Mouse (Mus musculus): ENCODE measurements at regions not wholly inside any gene's neighbourhood (a gene's known extent, or its start where the extent isn't known, plus 50 kb on each side); places are given as distances from the start of the nearest gene placed in this dataset.
A peak's percentile ranks its signal among the peaks of the same experiment; 100 is the strongest.
"Not testable (repeated sequence)": the region's sequence is repeated elsewhere in the genome, so short reads cannot be mapped to it uniquely, and the experiment has no call there.

GRCm38 (mm10) chr4:38334529-38335149 lies 1115.5 kb upstream of the 1700009N14Rik start:
- no peaks in the 10 kb centered on the region for H3K9me3 ChIP-seq (ENCODE audit: control insufficient read depth, low read length)
- 0 out of 2 replicates have a peak overlapping the region, but pooled peaks have one; percentile 4 for H3K27ac ChIP-seq (ENCODE audit: low read length)
- no peak overlapping the region for H3K9ac ChIP-seq (ENCODE audit: low read depth, low read length)
- no peaks in the 10 kb centered on the region for H3K4me1 ChIP-seq (ENCODE audit: control insufficient read depth, insufficient read depth, low read length)
- H3K4me3 ChIP-seq (ENCODE audit: low read length), result no peak overlapping the region
- peak; percentile 98 for ATAC-seq
- 70% methylated on average over 3 of the region's 3 CpGs for WGBS
- no peaks in the 10 kb centered on the region for H3K27me3 ChIP-seq (replicated peaks; ENCODE audit: control insufficient read depth, insufficient read depth, low read length)
- H3K36me3 ChIP-seq (ENCODE audit: control insufficient read depth, insufficient read depth, low read length), result no peaks in the 10 kb centered on the region
- H3K4me2 ChIP-seq (ENCODE audit: low read depth, low read length), result no peak overlapping the region

- H3K4me3 ChIP-seq (ENCODE audit: low read length), result no peak overlapping the region
- H3K9ac ChIP-seq (ENCODE audit: low read depth, low read length), result no peak overlapping the region
- peak; percentile 83 for ATAC-seq
- no peaks in the 10 kb centered on the region for H3K9me3 ChIP-seq (ENCODE audit: control insufficient read depth, low read length)
- H3K4me1 ChIP-seq (ENCODE audit: control insufficient read depth, insufficient read depth, low read length), result no peaks in the 10 kb centered on the region
- 0 out of 2 replicates have a peak overlapping the region, but pooled peaks have one; percentile 4 for H3K27ac ChIP-seq (ENCODE audit: low read length)
- H3K4me2 ChIP-seq (ENCODE audit: low read depth, low read length), result no peak overlapping the region
- no peaks in the 10 kb centered on the region for H3K27me3 ChIP-seq (replicated peaks; ENCODE audit: control insufficient read depth, insufficient read depth, low read length)
- H3K36me3 ChIP-seq (ENCODE audit: control insufficient read depth, insufficient read depth, low read length), result no peaks in the 10 kb centered on the region
- 19% methylated on average over 1 of the region's 1 CpGs for WGBS
Measured at GRCm38 (mm10) chr4:38335156-38335555, 1114.9 kb upstream of the 1700009N14Rik start.

GRCm38 (mm10) chr4:38371047-38371446 lies 1079.0 kb upstream of the 1700009N14Rik start:
- 39% methylated on average over 1 of the region's 1 CpGs for WGBS
- no peak overlapping the region for H3K4me2 ChIP-seq (ENCODE audit: low read depth, low read length)
- no peak overlapping the region for H3K4me3 ChIP-seq (ENCODE audit: low read length)
- no peaks in the 10 kb centered on the region for H3K4me1 ChIP-seq (ENCODE audit: control insufficient read depth, insufficient read depth, low read length)
- H3K9ac ChIP-seq (ENCODE audit: low read depth, low read length), result no peak overlapping the region
- H3K36me3 ChIP-seq (ENCODE audit: control insufficient read depth, insufficient read depth, low read length), result no peaks in the 10 kb centered on the region
- no peaks in the 10 kb centered on the region for H3K27me3 ChIP-seq (replicated peaks; ENCODE audit: control insufficient read depth, insufficient read depth, low read length)
- no peak overlapping the region for H3K27ac ChIP-seq (ENCODE audit: low read length)
- no peaks in the 10 kb centered on the region for H3K9me3 ChIP-seq (ENCODE audit: control insufficient read depth, low read length)
- ATAC-seq, result no peak

- Histone ChIP-seq H3K4me2 (ENCODE audit: low read depth, low read length) (no peak overlapping the region), H3K36me3 (ENCODE audit: control insufficient read depth, insufficient read depth, low read length) (no peaks in the 10 kb centered on the region), H3K4me3 (ENCODE audit: low read length) (no peak overlapping the region), H3K4me1 (ENCODE audit: control insufficient read depth, insufficient read depth, low read length) (no peaks in the 10 kb centered on the region), H3K27me3 (replicated peaks; ENCODE audit: control insufficient read depth, insufficient read depth, low read length) (no peaks in the 10 kb centered on the region), H3K9ac (ENCODE audit: low read depth, low read length) (no peak overlapping the region), H3K9me3 (ENCODE audit: control insufficient read depth, low read length) (no peaks in the 10 kb centered on the region), H3K27ac (ENCODE audit: low read length) (no peak overlapping the region)
- no peak for ATAC-seq
- WGBS, result 76% methylated on average over 3 of the region's 3 CpGs
Measured at GRCm38 (mm10) chr4:38381916-38382315, 1068.2 kb upstream of the 1700009N14Rik start.

GRCm38 (mm10) chr4:38396635-38397034 lies 1053.5 kb upstream of the 1700009N14Rik start:
- Histone ChIP-seq H3K27ac (ENCODE audit: low read length) (no peak overlapping the region), H3K9me3 (ENCODE audit: control insufficient read depth, low read length) (no peaks in the 10 kb centered on the region), H3K4me3 (ENCODE audit: low read length) (no peak overlapping the region), H3K36me3 (ENCODE audit: control insufficient read depth, insufficient read depth, low read length) (no peaks in the 10 kb centered on the region), H3K9ac (ENCODE audit: low read depth, low read length) (no peak overlapping the region), H3K27me3 (replicated peaks; ENCODE audit: control insufficient read depth, insufficient read depth, low read length) (no peaks in the 10 kb centered on the region), H3K4me2 (ENCODE audit: low read depth, low read length) (no peak overlapping the region), H3K4me1 (ENCODE audit: control insufficient read depth, insufficient read depth, low read length) (no peaks in the 10 kb centered on the region)
- ATAC-seq, result no peak

- not testable (repeated sequence) for H3K9ac ChIP-seq (ENCODE audit: low read depth, low read length); H3K27ac ChIP-seq (ENCODE audit: low read length); H3K4me3 ChIP-seq (ENCODE audit: low read length); H3K9me3 ChIP-seq (ENCODE audit: control insufficient read depth, low read length); H3K36me3 ChIP-seq (ENCODE audit: control insufficient read depth, insufficient read depth, low read length); H3K4me2 ChIP-seq (ENCODE audit: low read depth, low read length); H3K27me3 ChIP-seq (replicated peaks; ENCODE audit: control insufficient read depth, insufficient read depth, low read length); H3K4me1 ChIP-seq (ENCODE audit: control insufficient read depth, insufficient read depth, low read length); ATAC-seq
Measured at GRCm38 (mm10) chr4:38435326-38435725, 1014.8 kb upstream of the 1700009N14Rik start.

GRCm38 (mm10) chr4:38461473-38462194 lies 988.5 kb upstream of the 1700009N14Rik start:
- Histone ChIP-seq H3K4me1 (ENCODE audit: control insufficient read depth, insufficient read depth, low read length) (no peaks in the 10 kb centered on the region), H3K4me3 (ENCODE audit: low read length) (no peak overlapping the region), H3K9ac (ENCODE audit: low read depth, low read length) (no peak overlapping the region), H3K27ac (ENCODE audit: low read length) (no peak overlapping the region), H3K36me3 (ENCODE audit: control insufficient read depth, insufficient read depth, low read length) (no peaks in the 10 kb centered on the region), H3K27me3 (replicated peaks; ENCODE audit: control insufficient read depth, insufficient read depth, low read length) (no peaks in the 10 kb centered on the region), H3K4me2 (ENCODE audit: low read depth, low read length) (no peak overlapping the region), H3K9me3 (ENCODE audit: control insufficient read depth, low read length) (no peaks in the 10 kb centered on the region)
- ATAC-seq, result peak; percentile 64; the same call in 1 of the 2 replicates

GRCm38 (mm10) chr4:38498271-38498670 lies 951.8 kb upstream of the 1700009N14Rik start:
- Histone ChIP-seq H3K36me3 (ENCODE audit: control insufficient read depth, insufficient read depth, low read length) (no peaks in the 10 kb centered on the region), H3K9ac (ENCODE audit: low read depth, low read length) (no peak overlapping the region), H3K27me3 (replicated peaks; ENCODE audit: control insufficient read depth, insufficient read depth, low read length) (no peaks in the 10 kb centered on the region), H3K4me3 (ENCODE audit: low read length) (no peak overlapping the region), H3K27ac (ENCODE audit: low read length) (no peak overlapping the region), H3K4me2 (ENCODE audit: low read depth, low read length) (no peak overlapping the region), H3K9me3 (ENCODE audit: control insufficient read depth, low read length) (no peaks in the 10 kb centered on the region), H3K4me1 (ENCODE audit: control insufficient read depth, insufficient read depth, low read length) (no peaks in the 10 kb centered on the region)
- no peak for ATAC-seq
- WGBS, result 65% methylated on average over 2 of the region's 2 CpGs

GRCm38 (mm10) chr4:38505875-38506274 lies 944.2 kb upstream of the 1700009N14Rik start:
- no peaks in the 10 kb centered on the region for H3K36me3 ChIP-seq (ENCODE audit: control insufficient read depth, insufficient read depth, low read length)

More at GRCm38 (mm10) chr4:38505875-38506274, 944.2 kb upstream of the 1700009N14Rik start:
- H3K27me3 ChIP-seq (replicated peaks; ENCODE audit: control insufficient read depth, insufficient read depth, low read length), result no peaks in the 10 kb centered on the region
- ATAC-seq, result no peak
- H3K9ac ChIP-seq (ENCODE audit: low read depth, low read length), result no peak overlapping the region
- H3K9me3 ChIP-seq (ENCODE audit: control insufficient read depth, low read length), result no peaks in the 10 kb centered on the region
- no peak overlapping the region for H3K4me3 ChIP-seq (ENCODE audit: low read length)
- 88% methylated on average over 1 of the region's 1 CpGs for WGBS
- H3K4me2 ChIP-seq (ENCODE audit: low read depth, low read length), result no peak overlapping the region
- H3K27ac ChIP-seq (ENCODE audit: low read length), result no peak overlapping the region
- H3K4me1 ChIP-seq (ENCODE audit: control insufficient read depth, insufficient read depth, low read length), result no peaks in the 10 kb centered on the region
